Mouse (Mus musculus): ENCODE measurements at regions not wholly inside any gene's neighbourhood (a gene's known extent, or its start where the extent isn't known, plus 50 kb on each side); places are given as distances from the start of the nearest gene placed in this dataset.

GRCm38 (mm10) chr3:123918140-123918539, 227.5 kb upstream of the Ndst3 start:
- in situ Hi-C loops (cut with MboI, MseI): no loop called here

- in situ Hi-C loops (cut with MboI, MseI): no loop called here
These were observed 261.5 kb upstream of the Ndst3 start for GRCm38 (mm10) chr3:123952121-123952520.

DNA sequence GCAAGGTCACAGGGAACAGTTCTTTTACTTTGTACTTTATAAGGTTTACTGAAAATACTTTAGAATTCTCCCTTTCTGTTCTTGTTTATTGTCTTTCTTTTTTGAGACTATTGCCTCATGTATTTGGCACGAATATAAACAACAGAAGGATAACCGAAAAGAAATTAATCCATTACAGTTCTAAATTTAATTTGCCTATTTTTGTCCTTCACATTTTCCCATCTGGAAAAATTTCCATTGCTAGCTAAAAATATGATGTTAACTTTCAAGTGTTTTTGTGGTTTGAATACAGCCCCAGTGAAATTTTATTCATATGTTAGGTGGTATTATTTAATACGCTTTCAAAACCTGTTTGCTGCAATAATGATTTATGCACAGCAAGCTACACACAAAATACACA, 276.7 kb upstream of the Ndst3 start:
- in situ Hi-C loops (cut with MboI, MseI): no loop called here

- in situ Hi-C loops (cut with MboI, MseI): no loop called here
These were observed 281.7 kb upstream of the Ndst3 start for GRCm38 (mm10) chr3:123972367-123972766.

GRCm38 (mm10) chr3:123973806-123974576, 283.3 kb upstream of the Ndst3 start:
- in situ Hi-C loops (cut with MboI, MseI): no loop called here

GRCm38 (mm10) chr3:123976475-123976874, 285.8 kb upstream of the Ndst3 start:
- in situ Hi-C loops (cut with MboI, MseI): no loop called here

GRCm38 (mm10) chr3:123977168-123977567, 286.5 kb upstream of the Ndst3 start:
- in situ Hi-C loops (cut with MboI, MseI): no loop called here

DNA sequence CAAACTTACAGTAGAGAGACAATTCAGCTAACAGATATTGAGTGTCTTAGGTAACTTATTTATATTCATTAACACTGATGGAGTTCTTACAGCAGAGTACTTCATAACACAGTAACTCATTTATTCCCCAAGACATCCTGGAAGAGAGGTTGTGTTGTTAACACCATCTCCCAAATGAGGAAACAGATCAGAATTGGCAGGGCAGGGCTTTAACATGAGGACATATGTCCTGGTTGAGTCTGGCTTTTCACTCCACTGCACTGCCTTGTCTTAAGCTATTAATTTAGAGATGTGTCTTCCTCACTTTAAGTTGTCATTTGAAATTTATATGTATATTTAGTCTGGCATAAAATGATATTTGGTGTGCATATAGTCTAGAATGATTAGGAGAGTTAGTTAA, 292.4 kb upstream of the Ndst3 start:
- in situ Hi-C loops (cut with MboI, MseI): no loop called here

GRCm38 (mm10) chr3:123983530-123983929, 292.9 kb upstream of the Ndst3 start:
- in situ Hi-C loops (cut with MboI, MseI): no loop called here

DNA sequence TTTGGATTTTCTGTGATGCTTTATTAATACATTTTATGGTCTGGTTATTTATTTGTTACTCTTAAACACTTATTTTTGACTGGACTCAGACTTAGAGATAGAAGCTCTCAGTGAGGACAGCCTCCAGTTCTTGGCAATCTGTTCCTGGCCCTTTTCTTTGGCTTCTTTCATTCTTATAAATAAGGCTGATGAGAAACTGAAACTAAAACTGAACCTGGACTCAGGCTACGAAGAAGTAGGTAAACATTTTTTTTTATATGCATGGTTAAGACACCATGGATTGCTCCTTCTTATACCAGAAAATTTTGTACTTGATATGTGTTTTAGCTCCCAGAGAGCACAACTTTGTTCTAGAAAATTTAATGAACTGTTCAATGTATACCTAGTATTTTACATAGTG, 293.4 kb upstream of the Ndst3 start:
- in situ Hi-C loops (cut with MboI, MseI): no loop called here

DNA sequence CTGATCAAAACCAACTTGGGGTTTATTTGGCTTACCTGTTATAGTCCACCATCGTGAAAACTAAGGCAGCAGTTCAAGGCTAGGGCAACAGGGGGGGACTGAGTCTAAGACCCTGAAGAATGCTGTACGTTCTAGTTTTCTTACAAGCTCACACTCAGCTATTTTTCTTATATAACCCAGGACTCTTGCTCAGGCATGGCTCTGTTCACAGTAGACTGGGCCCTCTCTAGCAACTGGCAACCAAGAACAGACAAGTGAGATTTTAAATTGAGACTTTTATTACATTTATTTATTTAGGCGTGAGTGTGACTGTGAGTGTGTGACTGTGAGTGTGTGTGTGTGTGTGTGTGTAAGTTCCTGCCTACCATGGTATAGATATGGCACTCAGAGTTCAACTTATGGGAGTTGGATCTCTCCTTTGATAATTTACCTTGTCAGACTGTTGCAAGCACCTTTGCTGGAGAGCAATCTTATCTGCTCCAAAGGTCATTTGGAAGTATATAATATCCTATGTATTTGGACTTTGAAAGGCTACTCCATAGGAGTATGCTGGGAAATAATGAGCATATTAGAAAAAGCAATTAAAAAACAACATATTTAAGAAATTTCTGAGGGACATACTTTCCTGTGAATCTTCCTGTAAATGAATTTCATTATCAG, 309.4 kb upstream of the Ndst3 start:
- in situ Hi-C loops (cut with MboI, MseI): no loop called here

- in situ Hi-C loops (cut with MboI, MseI): no loop called here
These were observed 310.2 kb upstream of the Ndst3 start for GRCm38 (mm10) chr3:124000883-124001282.

GRCm38 (mm10) chr3:124011685-124012084, 309.0 kb upstream of the Tram1l1 start:
- in situ Hi-C loops (cut with MboI, MseI): no loop called here

- in situ Hi-C loops (cut with MboI, MseI): no loop called here
These were observed 302.0 kb upstream of the Tram1l1 start for GRCm38 (mm10) chr3:124018618-124019017.

- in situ Hi-C loops (cut with MboI, MseI): no loop called here
These were observed 294.5 kb upstream of the Tram1l1 start for GRCm38 (mm10) chr3:124026188-124026587.

GRCm38 (mm10) chr3:124067061-124067460, 253.6 kb upstream of the Tram1l1 start:
- in situ Hi-C loops (cut with MboI, MseI): no loop called here

DNA sequence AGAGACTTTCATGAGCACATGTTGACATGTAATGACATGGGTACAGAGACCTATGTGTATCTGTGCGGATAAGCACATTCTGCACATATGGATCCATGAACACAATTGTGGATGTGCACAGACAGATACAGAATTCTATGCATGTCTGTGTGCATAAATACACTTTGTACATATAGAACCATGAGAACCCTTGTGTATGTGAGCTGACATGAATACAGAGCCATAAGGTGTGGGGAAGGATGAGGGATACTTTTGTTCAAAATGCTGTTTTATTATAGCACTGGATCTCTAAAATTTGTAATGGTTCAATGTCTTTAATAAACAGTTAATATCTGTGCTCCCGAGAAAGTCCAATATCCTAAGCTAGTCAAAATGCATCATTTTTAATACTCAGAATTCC, 253.1 kb upstream of the Tram1l1 start:
- in situ Hi-C loops (cut with MboI, MseI): no loop called here

GRCm38 (mm10) chr3:124067971-124068370, 252.7 kb upstream of the Tram1l1 start:
- in situ Hi-C loops (cut with MboI, MseI): no loop called here

GRCm38 (mm10) chr3:124069182-124069581, 251.5 kb upstream of the Tram1l1 start:
- in situ Hi-C loops (cut with MboI, MseI): no loop called here

- in situ Hi-C loops (cut with MboI, MseI): no loop called here
These were observed 244.6 kb upstream of the Tram1l1 start for GRCm38 (mm10) chr3:124075974-124076606.

- in situ Hi-C loops (cut with MboI, MseI): no loop called here
These were observed 228.1 kb upstream of the Tram1l1 start for GRCm38 (mm10) chr3:124092404-124093121.

GRCm38 (mm10) chr3:124113995-124114394, 206.7 kb upstream of the Tram1l1 start:
- in situ Hi-C loops (cut with MboI, MseI): no loop called here
